Mouse (Mus musculus) layer of hippocampus, postnatal 25 days (tissue): ENCODE measurements around the gene Pgm5. TPM values are rescaled to one million over a fixed set of nuclear protein-coding genes. Genes with fewer than 3 reads are reported as not detected.

Experiments used
- DNase-seq, 2 experiments: peaks; one replicate each; pipeline ENCODE4 v3.0.0; 2022; ENCODE audit warnings: mixed read lengths in 2 of 2, low spot score in 1 of 2; ENCODE audit errors: extremely low spot score in 1 of 2
- total RNA-seq, 2 experiments: library from RNA; stranded (reverse); gene quantifications; 2 replicates each; pipeline ENCODE4 v1.2.3; 2021

Gene Pgm5
- total RNA-seq, 2 experiments from 2014 or later, result 3.2 to 3.6 TPM

DNA sequence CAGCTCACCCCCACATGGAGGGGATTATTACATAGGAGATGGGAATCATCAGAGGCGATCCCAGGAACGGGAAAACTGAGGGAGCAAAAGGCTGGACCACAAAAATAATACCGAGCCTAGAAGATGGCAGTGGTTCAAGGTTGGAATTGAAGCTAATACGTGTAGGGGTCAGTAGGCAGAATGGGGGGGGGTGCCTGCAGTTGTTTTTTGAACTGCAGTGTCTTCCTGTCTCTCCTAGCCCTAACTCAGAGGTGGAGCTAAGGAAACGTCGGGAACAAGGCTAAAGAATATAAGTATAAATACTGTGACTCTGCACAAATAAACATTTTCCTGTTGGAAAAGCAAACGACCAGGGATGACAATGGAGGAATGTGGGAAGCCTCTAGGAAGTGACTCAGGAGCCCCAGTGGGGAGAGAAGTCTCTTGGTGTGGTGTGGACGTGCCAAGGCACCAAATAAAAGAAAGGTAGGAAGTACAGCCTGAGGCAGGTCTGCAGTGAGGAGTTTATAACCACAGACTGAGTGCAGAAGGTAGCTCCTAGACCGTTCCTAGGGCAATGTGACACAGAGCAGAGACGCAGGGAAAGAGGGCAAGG lies 189.2 kb downstream of the Pgm5 start:
- DNase-seq, result no peak

DNA sequence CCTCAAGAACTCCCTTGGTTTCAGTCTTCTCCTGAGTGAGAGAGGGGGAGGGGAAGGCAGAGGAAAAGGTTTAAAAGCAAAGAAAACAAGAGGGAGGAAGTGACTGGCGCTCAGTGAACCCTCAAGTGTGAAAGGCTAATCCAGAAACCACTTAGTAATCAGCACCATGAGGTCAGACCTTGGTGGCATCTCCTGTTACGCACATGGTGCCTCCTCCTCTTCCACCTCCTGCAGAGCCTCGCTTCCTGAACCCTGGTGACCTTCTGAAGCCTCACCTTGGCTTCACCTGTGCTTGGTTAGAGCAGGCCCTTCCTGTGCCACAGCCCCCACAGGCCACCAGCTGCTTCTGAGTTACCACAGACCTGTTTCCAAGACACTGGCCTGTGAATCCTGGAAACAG lies 190.1 kb downstream of the Pgm5 start:
- DNase-seq, result no peak

- DNase-seq, result no peak
Observed at GRCm38 (mm10) chr19:24667527-24667926, 194.1 kb downstream of the Pgm5 start.

DNA sequence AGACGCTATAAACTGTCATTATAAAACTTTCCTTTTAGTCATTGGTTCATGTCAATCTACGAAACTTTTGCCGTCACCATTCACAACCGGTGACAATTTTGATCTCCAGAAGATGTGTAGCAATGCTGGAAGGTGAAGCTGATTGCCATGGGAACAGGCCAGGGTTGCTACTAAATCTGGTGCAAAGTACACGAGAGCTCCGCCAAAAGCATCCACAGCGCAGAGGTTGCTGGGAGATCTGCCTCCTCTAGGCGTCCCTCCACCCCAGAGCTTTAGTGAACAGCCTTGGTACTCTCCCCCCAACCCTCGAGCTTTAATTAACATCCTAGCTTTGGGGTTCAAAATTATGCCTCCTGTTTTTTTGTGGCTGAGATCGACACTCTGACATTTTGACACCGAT lies 195.9 kb downstream of the Pgm5 start:
- DNase-seq, result no peak

DNA sequence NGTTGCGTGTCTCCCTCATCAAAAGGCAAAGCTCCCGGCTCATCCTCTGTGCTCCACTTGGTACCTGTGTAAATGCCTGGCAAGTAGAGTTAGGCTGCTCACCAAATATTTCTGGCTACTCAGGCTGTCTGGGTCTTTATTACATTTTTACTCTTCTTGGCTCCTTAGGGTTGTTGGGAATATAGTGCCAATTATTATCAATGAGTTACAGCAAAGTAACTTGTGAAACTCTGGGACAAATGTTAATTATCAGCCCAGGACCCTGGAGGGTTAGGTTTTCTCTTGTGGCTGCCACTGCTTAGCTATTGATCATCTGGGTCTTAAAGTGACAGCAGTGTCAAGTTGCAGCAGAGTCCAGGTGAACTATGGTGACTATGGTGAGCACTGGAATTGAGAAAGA lies 199.3 kb downstream of the Pgm5 start:
- DNase-seq, result no peak

GRCm38 (mm10) chr19:24656981-24657380 lies 204.7 kb downstream of the Pgm5 start:
- DNase-seq, result no peak

DNA sequence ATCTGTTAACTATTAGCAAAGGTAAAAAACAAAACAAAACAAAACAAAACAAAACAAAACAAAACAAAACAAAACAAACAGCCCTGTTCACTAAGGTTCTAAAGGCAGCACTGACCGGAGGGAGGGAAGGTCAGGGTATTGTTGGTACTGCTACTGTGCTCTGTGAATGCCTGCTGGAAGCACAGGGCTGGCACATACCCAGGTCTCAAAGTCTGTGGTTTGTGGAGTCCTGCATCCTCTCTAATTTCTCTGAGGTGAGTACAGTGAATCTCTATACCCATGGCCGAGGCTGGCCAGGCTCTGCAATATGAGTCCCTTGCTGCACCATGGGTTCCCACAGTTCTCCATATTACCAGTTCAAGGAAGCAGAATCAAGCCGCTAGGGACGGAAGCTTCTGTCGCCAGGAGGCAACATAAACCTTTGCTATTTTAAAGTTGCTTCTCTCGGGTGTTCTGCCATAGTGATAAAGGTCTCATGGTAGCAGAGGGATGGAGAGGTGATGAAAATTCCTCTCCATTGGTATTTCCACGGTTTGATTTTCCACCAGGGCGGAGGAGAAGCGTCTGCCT lies 208.3 kb downstream of the Pgm5 start:
- DNase-seq, result no peak

GRCm38 (mm10) chr19:24652342-24653019 lies 209.2 kb downstream of the Pgm5 start:
- DNase-seq, result no peak

DNA sequence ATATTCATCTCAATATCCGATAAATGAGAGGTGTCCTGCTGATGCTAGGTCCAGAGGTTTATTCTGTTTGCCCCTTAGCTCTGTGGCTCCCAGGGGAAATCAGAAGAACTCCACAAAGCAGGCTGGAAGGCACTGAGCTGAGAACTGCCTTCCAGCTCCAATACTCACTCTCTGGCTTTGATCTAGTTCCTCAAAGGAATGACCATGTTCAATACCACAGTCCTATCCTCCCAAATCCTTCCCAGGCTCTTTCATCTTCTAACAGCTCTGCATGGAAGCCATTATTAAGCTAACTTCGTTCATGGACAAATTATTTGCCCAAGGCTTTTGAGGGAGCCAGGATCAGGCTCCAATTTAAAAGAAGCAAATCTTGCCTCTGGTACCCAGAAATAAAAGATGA lies 210.1 kb downstream of the Pgm5 start:
- no peak for DNase-seq

- no peak for DNase-seq
Observed at GRCm38 (mm10) chr19:24650428-24650827, 211.2 kb downstream of the Pgm5 start.

DNA sequence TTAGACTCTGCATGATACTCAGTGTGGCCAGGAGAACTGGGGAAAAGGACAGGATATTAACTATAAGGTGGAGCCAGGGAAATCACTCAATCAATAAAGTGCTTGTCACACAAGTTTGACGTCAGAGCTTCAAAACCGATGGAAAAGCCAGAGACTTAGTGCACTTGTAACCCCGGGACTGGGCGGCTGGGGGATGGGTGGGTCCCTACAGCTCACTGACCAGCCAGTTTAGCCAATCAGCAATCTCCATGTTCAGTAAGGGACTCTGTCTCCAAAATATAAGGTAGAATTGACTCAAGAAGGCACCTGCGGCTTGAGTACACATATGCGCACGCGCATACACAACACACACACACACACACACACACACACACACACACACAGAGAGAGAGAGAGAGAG lies 213.6 kb downstream of the Pgm5 start:
- no peak for DNase-seq

DNA sequence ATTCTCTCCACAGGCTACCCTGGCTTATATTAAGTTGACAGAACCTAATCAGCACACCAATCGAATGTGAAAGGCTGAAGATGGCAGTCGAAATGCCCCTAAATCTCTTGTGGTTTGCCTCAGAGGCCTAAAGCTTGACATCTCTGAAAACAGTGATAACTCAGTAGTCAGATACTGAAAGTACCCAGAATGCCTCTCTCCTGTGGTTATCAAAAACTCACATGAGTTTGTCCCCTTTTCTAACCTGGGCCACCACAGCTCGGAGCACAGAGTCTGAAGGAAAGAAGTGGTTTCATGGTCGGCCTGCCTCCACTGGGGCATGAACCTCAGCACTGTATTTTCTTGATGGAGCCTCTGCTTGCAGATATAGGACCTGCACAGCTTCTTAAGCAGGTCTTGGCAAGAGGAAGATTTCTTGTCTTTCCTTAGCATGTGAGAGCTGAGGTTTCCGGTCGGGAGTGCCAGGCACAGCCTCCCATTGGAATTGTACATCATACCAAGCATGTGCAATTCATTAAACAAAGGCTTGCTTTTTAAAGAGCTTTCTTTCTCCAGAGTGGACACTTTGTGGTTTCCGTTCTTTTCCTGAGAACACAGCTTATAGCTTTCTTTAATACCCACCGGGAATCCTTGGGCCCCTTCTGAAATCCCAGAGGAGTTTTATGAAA lies 215.4 kb downstream of the Pgm5 start:
- no peak for DNase-seq

GRCm38 (mm10) chr19:24644971-24645370 lies 216.7 kb downstream of the Pgm5 start:
- no peak for DNase-seq

GRCm38 (mm10) chr19:24640982-24641381 lies 220.7 kb downstream of the Pgm5 start:
- DNase-seq, result no peak

- no peak for DNase-seq
Observed at GRCm38 (mm10) chr19:24637988-24638387, 223.7 kb downstream of the Pgm5 start.

DNA sequence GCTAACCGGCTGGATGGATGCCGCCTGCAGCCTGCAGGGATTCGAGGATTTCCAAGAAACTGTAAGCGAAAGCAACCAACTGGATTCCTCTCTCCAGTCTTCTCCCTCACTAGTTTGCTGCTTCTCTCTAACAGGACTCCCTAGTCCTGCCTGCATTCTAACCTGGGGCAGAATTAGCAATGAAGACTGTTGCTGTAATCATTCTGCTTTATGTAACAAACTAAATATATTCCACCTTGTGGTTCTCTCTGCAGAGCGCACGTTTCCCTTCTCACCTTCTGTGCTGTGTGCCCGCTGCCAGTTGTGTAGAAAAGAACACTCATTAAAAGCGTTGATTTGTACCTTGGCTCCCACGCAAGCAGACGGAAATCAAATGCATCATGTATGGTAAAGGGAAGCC lies 225.0 kb downstream of the Pgm5 start:
- no peak for DNase-seq

DNA sequence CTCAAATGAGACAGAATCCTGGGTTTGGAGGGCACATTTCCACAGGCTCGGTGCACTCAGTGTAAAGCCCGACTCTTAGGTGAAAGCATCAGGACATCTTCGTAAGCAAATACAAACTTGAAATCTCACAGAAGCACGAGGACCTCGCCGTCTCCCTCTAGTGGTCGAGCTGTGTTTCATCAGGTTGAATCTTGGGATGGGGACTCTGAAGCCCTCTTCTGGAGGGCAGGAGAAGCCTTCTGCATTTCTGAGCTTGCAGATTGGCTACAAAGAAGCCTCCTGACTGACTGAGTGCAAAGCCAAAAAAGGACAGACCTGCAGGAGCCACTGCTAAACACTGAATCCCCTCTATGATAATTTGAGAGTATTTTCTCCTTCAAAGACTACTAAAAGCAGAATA lies 227.1 kb downstream of the Pgm5 start:
- peak; percentile 51 to 74 for DNase-seq

Other genes starting within 250 kb of the Pgm5 start
- under 1 TPM; 0.35 to 0.49 TPM for gene Tmem252, start 187.8 kb downstream of the Pgm5 start, total RNA-seq
- 100 to 1,000 TPM; 189 to 216 TPM for gene Gm10053, start 13.8 kb upstream of the Pgm5 start, total RNA-seq
- gene Foxd4, start 39.3 kb upstream of the Pgm5 start, total RNA-seq, result not detected
- gene Cbwd1, start 99.8 kb upstream of the Pgm5 start, total RNA-seq, result 10 to 100 TPM; 11.8 to 15.5 TPM
- 1 to 10 TPM; 2.8 to 5.3 TPM for gene Dock8, start 137.7 kb upstream of the Pgm5 start, total RNA-seq